Mouse (Mus musculus): ENCODE measurements around the gene Rpl36al.

DNA sequence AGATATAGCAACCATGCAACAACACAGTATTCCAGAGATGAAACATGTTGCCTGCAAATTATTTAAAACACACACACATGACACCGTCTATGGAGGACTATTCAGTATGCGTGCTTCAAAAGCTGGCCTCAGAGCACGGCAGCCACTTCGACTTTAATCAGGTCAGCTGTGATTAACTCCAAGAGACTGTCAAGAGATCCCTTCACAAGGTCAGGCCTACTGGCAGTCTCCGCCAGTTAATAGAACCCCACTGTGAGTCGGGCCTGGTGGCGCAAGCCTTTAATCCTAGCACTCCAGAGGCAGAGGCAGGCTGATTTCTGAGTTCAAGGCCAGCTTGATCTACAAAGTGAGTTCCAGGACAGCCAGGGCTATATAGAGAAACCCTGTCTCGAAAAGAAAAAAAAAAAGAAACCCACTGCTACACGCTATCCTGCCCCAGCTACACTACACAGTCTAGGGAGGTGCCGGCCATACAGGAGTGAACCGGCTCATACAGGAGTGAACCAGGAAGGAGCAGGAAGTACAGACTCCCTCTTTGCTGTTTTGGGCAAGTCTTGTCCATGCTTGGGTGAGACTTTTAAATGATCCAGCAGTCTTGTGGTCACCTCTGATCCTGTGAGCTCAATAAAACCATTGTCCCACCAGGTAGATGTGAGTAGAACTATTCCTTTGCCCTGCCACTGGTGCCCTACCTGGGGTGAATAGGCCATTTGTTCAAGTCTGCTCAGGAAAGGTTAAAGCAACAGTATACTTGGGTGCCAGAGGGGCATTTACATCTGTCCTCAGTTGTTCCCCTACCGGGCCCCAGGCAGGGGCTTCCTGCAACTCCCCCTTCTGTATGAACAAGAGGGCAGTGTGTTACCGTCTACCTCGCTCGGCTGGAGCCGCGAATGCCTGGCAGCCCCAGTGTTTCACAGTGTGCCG lies 26.4 kb upstream of the Rpl36al start:
- no peak for TF ChIP-seq CTCF (IDR thresholded peaks at IDR 0.05; ENCODE audit: low read depth)
- no peak for TF ChIP-seq EP300 (IDR thresholded peaks at IDR 0.05; ENCODE audit: low read depth)
